Mouse (Mus musculus): ENCODE results near the gene Mknk2. TPM values are rescaled to one million over a fixed set of nuclear protein-coding genes. Genes with fewer than 3 reads are reported as not detected.
"Not testable (repeated sequence)": the region's sequence is repeated elsewhere in the genome, so short reads cannot be mapped to it uniquely, and the experiment has no call there.

Mknk2 gene
- polyA plus RNA-seq, 1 experiment from 2014 or later: 56.2 TPM

DNA sequence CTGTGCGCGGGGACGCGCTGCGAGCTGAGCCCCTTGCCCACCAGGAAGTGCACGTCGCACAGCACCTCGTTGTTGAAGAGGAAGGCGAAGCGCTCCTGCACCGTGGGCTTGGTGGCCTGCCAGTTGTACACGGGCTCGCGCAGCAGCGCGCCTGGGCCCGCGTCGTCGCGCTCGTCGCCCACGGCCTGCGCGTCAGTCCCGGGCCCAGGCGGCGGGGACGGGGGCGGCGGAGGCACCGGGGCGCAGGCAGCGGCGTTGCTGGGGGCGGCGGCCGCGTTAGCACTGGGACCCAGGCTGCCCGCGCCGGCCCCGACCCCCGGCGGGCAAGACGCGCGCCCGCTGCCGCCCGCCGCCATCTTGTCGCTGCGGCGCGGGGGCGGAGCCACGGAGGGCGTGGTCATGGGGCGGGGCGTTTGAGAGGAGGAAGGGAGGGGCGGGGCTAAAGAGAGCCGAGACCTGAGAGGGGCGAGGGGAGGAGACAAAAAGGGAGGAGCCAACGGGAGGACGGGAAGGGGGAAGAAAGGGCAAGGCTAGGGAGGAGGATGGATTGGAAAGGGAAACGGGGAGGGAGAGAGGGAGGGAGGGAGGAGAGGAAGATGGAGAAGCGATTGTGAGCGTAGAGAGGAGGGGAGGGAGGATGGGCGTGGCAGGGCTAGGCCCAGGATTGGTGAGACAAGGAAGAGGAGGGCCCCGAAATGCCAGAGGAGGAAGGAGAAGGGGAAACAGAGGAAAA lies 21.6 kb downstream of the Mknk2 start:
- Histone ChIP-seq H3K4me3 (replicated peaks) (peak overlapping the region; percentile 83), H3K36me3 (no peaks in the 10 kb centered on the region), H3K27me3 (replicated peaks) (no peaks in the 10 kb centered on the region), H3K27ac (replicated peaks) (peak overlapping the region; percentile 94), H3K4me1 (peaks cover 41% of the 10 kb centered on the region), H3K9me3 (replicated peaks) (no peaks in the 10 kb centered on the region), H3K4me2 (peak overlapping the region; percentile 77), H3K9ac (replicated peaks) (peak overlapping the region; percentile 88)
- peak; percentile 91 for ATAC-seq (ENCODE audit: low FRiP score)
- WGBS: 1% methylated on average over 63 of the region's 72 CpGs

DNA sequence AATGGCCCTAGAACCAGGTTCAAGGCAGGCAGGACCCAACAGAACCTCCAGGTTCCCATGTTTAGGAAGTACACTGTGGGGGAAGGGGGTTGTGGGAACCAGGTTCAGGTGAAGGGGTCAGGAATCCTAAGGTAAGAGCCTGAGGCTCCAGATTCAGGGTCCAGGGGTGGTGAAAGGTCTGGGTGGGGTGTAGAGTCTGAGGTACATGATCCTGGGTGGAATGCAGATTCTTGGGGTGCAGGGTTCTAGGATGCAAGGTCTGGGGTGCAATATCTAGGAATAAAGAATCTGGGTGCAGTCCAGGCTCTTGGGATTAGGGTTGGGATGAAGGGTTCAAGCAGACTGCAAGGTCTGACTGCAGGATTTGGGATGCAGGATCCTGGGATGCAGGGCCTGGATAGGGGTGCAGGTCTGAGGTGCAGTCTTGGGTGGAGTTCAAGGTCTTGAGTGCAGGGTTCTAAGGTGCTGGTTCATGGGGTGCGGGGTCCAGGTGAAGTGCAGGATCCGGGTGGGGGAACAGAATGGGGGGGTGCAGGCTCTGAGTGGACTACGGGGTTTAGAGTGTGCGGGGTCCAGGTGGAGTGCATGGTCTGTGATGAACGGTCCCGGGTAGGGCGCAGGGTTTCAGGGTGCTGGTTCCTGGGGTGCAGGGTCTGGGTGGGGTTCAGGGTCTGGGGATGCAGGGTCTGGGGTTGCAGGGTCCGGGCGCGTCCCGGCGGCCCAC lies 22.3 kb downstream of the Mknk2 start:
- Histone ChIP-seq H3K27me3 (replicated peaks) (no peaks in the 10 kb centered on the region), H3K4me1 (peaks cover 41% of the 10 kb centered on the region), H3K4me2 (peak overlapping the region; percentile 77), H3K36me3 (no peaks in the 10 kb centered on the region), H3K27ac (replicated peaks) (peak overlapping the region; percentile 94), H3K4me3 (replicated peaks) (peak overlapping the region; percentile 83), H3K9ac (replicated peaks) (peak overlapping the region; percentile 88), H3K9me3 (replicated peaks) (no peaks in the 10 kb centered on the region)
- 5% methylated on average over 12 of the region's 12 CpGs for WGBS
- ATAC-seq (ENCODE audit: low FRiP score): peak; percentile 42

DNA sequence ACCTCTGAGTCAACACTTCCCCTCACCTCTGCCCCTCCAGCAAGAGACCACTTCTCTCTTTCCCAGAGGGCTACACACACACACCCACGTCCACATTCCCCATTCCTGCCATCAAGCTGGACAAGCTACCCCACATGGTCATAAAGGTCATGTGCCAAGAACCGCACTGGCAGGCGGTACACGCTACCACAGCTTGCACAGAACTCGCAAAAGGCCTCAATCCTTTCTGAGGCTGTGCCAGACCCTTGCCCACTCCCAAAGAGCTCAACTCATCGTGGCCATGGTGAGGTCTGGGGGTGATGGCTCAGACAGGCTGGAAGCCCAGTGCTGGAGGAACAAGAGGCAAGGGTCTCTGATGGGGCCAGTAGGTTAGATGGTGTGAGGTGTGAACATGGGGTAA lies 23.0 kb downstream of the Mknk2 start:
- H3K4me3 ChIP-seq (replicated peaks): peak overlapping the region; percentile 83

DNA sequence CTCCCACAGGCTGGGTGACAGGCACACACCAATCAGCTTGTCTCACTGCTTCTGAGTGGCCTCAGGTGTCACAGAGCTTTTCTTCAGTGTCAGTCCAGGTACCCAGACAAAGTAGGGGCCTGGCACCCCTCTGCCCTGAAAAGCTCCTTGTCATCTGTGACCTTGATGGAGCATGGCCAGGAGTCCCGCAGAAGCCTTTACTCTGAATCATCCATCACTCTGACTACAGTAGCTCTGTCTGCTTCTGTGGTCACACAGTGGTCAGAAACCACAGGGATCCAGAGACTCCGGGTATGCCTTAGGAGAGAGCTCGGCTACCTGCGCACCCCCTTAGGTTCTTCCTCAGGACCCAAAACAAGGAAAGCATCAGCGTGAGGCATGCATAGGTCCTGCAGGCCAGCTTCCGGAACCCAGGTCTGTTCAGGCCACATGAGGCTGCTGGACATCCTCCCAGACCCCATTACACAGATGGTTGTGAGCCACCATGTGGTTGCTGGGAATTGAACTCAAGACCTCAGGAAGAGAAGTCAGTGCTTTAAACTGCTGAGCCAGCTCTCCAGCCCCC lies 24.7 kb downstream of the Mknk2 start:
- Histone ChIP-seq H3K9ac (replicated peaks) (no peak overlapping the region), H3K4me1 (peaks cover 42% of the 10 kb centered on the region), H3K27ac (replicated peaks) (no peak overlapping the region), H3K9me3 (replicated peaks) (no peaks in the 10 kb centered on the region), H3K4me3 (replicated peaks) (no peak overlapping the region), H3K27me3 (replicated peaks) (no peaks in the 10 kb centered on the region), H3K36me3 (0 out of 2 replicates have a peak, but pooled peaks cover 1% of the 10 kb centered on the region), H3K4me2 (no peak overlapping the region)
- 85% methylated on average over 6 of the region's 6 CpGs for WGBS
- no peak for ATAC-seq (ENCODE audit: low FRiP score)

More for the DNA sequence above, 23.0 kb downstream of the Mknk2 start:
- Histone ChIP-seq H3K27ac (replicated peaks) (no peak overlapping the region), H3K36me3 (no peaks in the 10 kb centered on the region), H3K9ac (replicated peaks) (peak overlapping the region; percentile 88; the same call in 1 of the 2 replicates), H3K4me1 (peaks cover 41% of the 10 kb centered on the region), H3K27me3 (replicated peaks) (no peaks in the 10 kb centered on the region), H3K4me2 (peak overlapping the region; percentile 77), H3K9me3 (replicated peaks) (no peaks in the 10 kb centered on the region)
- ATAC-seq (ENCODE audit: low FRiP score): no peak
- 83% methylated on average over 6 of the region's 6 CpGs for WGBS

DNA sequence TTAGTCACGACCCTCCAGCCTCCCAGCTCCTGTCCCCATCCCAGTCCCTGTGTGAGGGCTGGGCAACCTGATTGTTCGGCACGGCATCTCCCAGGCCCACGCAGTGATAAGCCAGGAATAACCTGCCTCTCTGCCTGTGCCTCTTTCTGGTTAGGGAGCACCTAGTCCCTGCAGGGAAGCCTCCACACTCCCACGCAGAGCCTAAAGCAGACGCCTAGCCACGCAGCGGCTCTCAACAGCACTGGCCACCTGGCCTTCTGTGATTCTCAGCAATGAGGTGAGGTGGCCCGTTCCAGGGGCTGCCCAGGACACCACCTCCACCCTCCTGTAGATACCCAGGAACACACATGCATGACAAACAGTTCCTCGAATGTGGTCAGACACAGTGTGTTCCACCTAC lies 27.5 kb downstream of the Mknk2 start:
- no peak overlapping the region for H3K27ac ChIP-seq (replicated peaks)
- WGBS: 96% methylated on average over 10 of the region's 10 CpGs
- H3K9me3 ChIP-seq (replicated peaks): no peaks in the 10 kb centered on the region
- H3K36me3 ChIP-seq: peaks cover 26% of the 10 kb centered on the region
- ATAC-seq (ENCODE audit: low FRiP score): no peak
- H3K4me3 ChIP-seq (replicated peaks): no peak overlapping the region
- no peak overlapping the region for H3K9ac ChIP-seq (replicated peaks)
- no peaks in the 10 kb centered on the region for H3K27me3 ChIP-seq (replicated peaks)
- H3K4me2 ChIP-seq: no peak overlapping the region
- peaks cover 31% of the 10 kb centered on the region for H3K4me1 ChIP-seq

DNA sequence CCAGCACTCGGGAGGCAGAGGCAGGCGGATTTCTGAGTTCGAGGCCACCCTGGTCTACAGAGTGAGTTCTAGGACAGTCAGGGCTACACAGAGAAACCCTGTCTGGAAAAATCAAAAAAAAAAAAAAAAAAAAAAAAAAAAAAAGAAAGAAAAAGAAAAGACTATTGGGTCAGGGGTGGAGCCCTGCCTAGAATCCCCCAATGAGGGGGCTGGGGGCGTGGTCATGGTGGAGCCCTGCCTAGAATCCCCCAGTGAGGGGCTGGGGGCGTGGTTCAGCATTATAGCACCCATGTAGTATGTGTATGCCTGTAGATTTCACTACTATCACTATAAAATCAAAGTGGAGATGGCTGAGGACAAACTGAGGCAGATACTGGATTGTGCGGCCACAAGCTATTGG lies 28.0 kb downstream of the Mknk2 start:
- H3K9me3 ChIP-seq (replicated peaks); H3K4me3 ChIP-seq (replicated peaks); H3K4me2 ChIP-seq; ATAC-seq (ENCODE audit: low FRiP score); H3K27ac ChIP-seq (replicated peaks); H3K27me3 ChIP-seq (replicated peaks); H3K9ac ChIP-seq (replicated peaks): not testable (repeated sequence)
- 85% methylated on average over 6 of the region's 6 CpGs for WGBS
- H3K4me1 ChIP-seq: peaks cover 26% of the 10 kb centered on the region
- peaks cover 31% of the 10 kb centered on the region for H3K36me3 ChIP-seq

DNA sequence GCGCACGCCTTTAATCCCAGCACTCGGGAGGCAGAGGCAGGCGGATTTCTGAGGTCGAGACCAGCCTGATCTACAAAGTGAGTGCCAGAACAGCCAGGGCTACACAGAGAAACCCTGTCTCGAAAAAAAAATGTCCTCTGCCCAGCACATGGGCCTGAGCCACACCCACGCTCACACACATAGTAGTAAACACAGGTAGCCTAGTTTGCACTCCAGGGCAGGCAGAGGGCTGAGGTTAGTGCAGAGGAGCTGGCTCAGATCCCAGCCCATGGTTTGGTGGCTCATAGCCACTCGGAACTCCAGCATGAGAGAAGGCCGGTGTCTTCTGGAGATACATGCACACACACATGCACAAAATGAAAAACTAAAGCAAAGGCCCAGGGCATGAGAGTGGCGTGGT lies 31.0 kb downstream of the Mknk2 start:
- Histone ChIP-seq H3K4me2 (no peak overlapping the region), H3K4me3 (replicated peaks) (no peak overlapping the region), H3K9me3 (replicated peaks) (no peaks in the 10 kb centered on the region), H3K27ac (replicated peaks) (no peak overlapping the region), H3K36me3 (peaks cover 60% of the 10 kb centered on the region), H3K4me1 (peaks cover 6% of the 10 kb centered on the region; the same call in 1 of the 2 replicates), H3K27me3 (replicated peaks) (no peaks in the 10 kb centered on the region), H3K9ac (replicated peaks) (no peak overlapping the region)
- ATAC-seq (ENCODE audit: low FRiP score): no peak
- 94% methylated on average over 10 of the region's 10 CpGs for WGBS

DNA sequence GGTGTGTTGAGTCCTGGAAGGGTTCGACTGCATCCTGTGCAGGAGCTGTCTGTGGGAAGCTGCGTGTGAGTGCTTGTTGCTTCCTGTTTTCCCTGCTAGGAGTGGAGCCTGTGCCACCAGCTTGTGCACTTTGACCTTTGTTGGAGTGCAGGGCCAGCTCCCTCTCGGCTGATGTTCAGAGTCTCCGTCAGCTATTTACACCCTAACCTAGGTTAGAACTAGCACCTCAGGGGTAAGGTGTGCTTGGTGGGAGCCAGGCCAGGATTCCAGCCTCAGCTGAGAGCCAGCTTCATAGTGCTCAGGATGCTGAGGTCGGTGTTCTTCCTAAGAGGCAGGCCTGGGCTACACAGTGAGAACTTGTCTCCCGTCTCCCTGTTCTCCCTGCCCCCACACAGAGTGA lies 42.6 kb downstream of the Mknk2 start:
- WGBS: 93% methylated on average over 6 of the region's 6 CpGs
- Histone ChIP-seq H3K27ac (replicated peaks) (no peak overlapping the region), H3K36me3 (peaks cover 63% of the 10 kb centered on the region), H3K9ac (replicated peaks) (no peak overlapping the region), H3K27me3 (replicated peaks) (no peaks in the 10 kb centered on the region), H3K4me3 (replicated peaks) (no peak overlapping the region), H3K4me2 (no peak overlapping the region), H3K4me1 (peaks cover 5% of the 10 kb centered on the region; the same call in 1 of the 2 replicates), H3K9me3 (replicated peaks) (no peaks in the 10 kb centered on the region)
- ATAC-seq (ENCODE audit: low FRiP score): no peak

DNA sequence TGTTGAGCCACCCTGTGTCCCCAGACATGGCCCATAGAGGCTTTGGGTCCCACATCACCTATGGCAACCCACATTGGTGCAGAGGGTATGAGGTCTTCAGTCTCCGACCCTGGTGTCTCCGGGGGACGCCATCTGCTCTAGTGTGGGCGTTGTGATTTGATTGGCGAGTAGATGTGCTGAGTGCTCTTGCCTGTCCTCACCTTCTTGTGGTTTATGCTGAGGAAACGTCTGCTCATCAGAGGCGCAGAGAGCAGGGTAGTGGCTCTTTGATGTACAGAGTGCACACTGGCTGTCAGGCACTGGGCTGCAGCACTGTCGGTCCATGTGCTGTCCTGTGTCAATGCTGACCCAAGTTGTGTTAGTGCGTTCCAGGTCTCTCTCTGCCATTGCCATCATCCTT lies 49.0 kb downstream of the Mknk2 start:
- WGBS: 81% methylated on average over 9 of the region's 9 CpGs
- H3K9ac ChIP-seq (replicated peaks): no peak overlapping the region
- no peaks in the 10 kb centered on the region for H3K27me3 ChIP-seq (replicated peaks)
- no peaks in the 10 kb centered on the region for H3K9me3 ChIP-seq (replicated peaks)
- peaks cover 47% of the 10 kb centered on the region for H3K4me1 ChIP-seq
- H3K4me3 ChIP-seq (replicated peaks): no peak overlapping the region
- no peak overlapping the region for H3K27ac ChIP-seq (replicated peaks)
- no peaks in the 10 kb centered on the region; the same call in 1 of the 2 replicates for H3K36me3 ChIP-seq
- H3K4me2 ChIP-seq: no peak overlapping the region
- no peak for ATAC-seq (ENCODE audit: low FRiP score)

DNA sequence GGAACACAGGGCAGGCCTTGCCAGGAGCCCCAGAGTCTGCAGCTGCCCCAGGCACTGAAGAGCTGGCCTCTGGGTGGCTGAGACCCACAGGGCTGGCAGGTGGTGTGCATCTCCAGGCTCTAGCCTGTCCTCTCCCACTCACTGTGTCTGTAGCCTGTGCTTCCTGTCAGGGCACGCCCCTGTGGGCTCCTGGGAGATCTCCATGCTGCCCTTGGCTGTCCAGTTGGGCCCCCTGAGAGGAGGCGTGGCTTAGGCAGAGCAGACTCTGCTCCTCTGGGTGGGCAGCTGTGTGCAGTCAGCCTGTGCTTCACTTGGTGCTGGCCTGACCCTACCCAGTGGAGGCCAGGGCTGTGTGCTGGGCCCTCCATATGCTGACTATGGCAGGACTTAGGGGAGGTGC lies 50.2 kb downstream of the Mknk2 start:
- 57% methylated on average over 2 of the region's 2 CpGs for whole genome bisulfite sequencing
- no peak for ATAC-seq (ENCODE audit: low FRiP score)
- H3K9me3 ChIP-seq (replicated peaks): no peaks in the 10 kb centered on the region
- no peak overlapping the region for H3K4me2 ChIP-seq
- no peak overlapping the region for H3K4me3 ChIP-seq (replicated peaks)
- H3K27me3 ChIP-seq (replicated peaks): no peaks in the 10 kb centered on the region
- H3K36me3 ChIP-seq: no peaks in the 10 kb centered on the region
- no peak overlapping the region for H3K27ac ChIP-seq (replicated peaks)
- H3K9ac ChIP-seq (replicated peaks): no peak overlapping the region
- H3K4me1 ChIP-seq: peaks cover 57% of the 10 kb centered on the region

DNA sequence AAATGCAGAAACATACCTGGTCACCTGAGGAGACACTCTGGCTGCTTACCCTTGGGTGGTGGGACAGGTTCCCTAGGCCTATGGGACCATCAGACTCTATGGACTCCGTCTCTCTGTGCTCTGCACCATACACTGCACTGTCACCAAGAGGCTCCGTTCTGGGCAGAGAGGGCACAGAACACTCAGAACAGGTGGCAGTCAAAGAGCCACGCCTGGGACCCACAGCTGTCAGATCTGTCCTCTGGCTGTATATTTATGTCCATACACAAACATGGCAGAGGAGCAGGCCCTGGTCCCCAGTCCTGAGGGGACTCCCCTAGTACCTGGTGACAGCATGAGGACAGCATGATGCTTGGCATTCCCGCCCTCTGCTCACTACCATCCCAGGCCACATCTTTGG lies 52.1 kb downstream of the Mknk2 start:
- H3K36me3 ChIP-seq: no peaks in the 10 kb centered on the region
- H3K9me3 ChIP-seq (replicated peaks): no peaks in the 10 kb centered on the region
- ATAC-seq (ENCODE audit: low FRiP score): no peak
- peaks cover 63% of the 10 kb centered on the region for H3K4me1 ChIP-seq
- H3K27me3 ChIP-seq (replicated peaks): no peaks in the 10 kb centered on the region
- no peak overlapping the region for H3K4me2 ChIP-seq
- no peak overlapping the region for H3K9ac ChIP-seq (replicated peaks)
- no peak overlapping the region for H3K4me3 ChIP-seq (replicated peaks)
- 90% methylated on average over 4 of the region's 4 CpGs for WGBS
- H3K27ac ChIP-seq (replicated peaks): no peak overlapping the region
